In genomic region chr15:81535881-81536351, GRCm38 (mm10) we compare ENCODE assay signal across 11 mouse cellular contexts. TPM values are rescaled to one million over a fixed set of nuclear protein-coding genes. Genes with fewer than 3 reads are reported as not detected.
A peak's percentile ranks its signal among the peaks of the same experiment; 100 is the strongest.
DNase-seq lines count a peak whose midpoint lies in the region; ATAC-seq and TF ChIP-seq lines count a peak whose summit lies in the region.
"Had no signal": no experiment of that assay in that cellular context is flagged by ENCODE, and none has a peak within 500 bp of the region (broad histone marks: within the 10 kb centered on the region; RNA-seq: fewer than 3 reads in every experiment).

No protein-coding gene starts in this region.

- ATAC-seq in lung, postnatal 0 days: no peak

- no peaks in the 10 kb centered on the region for H3K9me3 ChIP-seq in lung, postnatal 0 days (ENCODE audit: low read length)
- H3K9me3 ChIP-seq: heart, embryonic 15.5 days; limb, embryonic 15.5 days had no signal

- WGBS in lung, postnatal 0 days: 41% methylated on average over 9 of the region's 9 CpGs

- H3K9ac ChIP-seq in lung, postnatal 0 days (replicated peaks; ENCODE audit: low read depth): no peak overlapping the region
- H3K9ac ChIP-seq: heart, embryonic 15.5 days; limb, embryonic 15.5 days had no signal

- no peak overlapping the region for H3K27ac ChIP-seq in lung, postnatal 0 days (ENCODE audit: low read length)
- H3K27ac ChIP-seq: heart, embryonic 15.5 days; limb, embryonic 15.5 days had no signal

- H3K4me1 ChIP-seq in lung, postnatal 0 days (ENCODE audit: insufficient read depth, low read depth, low read length): no peaks in the 10 kb centered on the region
- H3K4me1 ChIP-seq: limb, embryonic 15.5 days had no signal

- H3K4me2 ChIP-seq in lung, postnatal 0 days (replicated peaks; ENCODE audit: low read depth, low read length): no peak overlapping the region
- H3K4me2 ChIP-seq: heart, embryonic 15.5 days; limb, embryonic 15.5 days had no signal

- no peak overlapping the region for H3K4me3 ChIP-seq in lung, postnatal 0 days (ENCODE audit: low read depth, low read length)
- H3K4me3 ChIP-seq: heart, embryonic 15.5 days; limb, embryonic 15.5 days had no signal

- intact Hi-C loops in left cerebral cortex, postnatal 25 days (cut with DNase I): no loop called here

- TF ChIP-seq CTCF in lung, postnatal 0 days (IDR thresholded peaks at IDR 0.05): no peak

- TF ChIP-seq EP300 in lung, postnatal 0 days (IDR thresholded peaks at IDR 0.05): no peak

- no peaks in the 10 kb centered on the region for H3K27me3 ChIP-seq in lung, postnatal 0 days (replicated peaks; ENCODE audit: insufficient read depth, low read length)
- H3K27me3 ChIP-seq: heart, embryonic 15.5 days; limb, embryonic 15.5 days had no signal

- H3K36me3 ChIP-seq in lung, postnatal 0 days (ENCODE audit: insufficient read depth, low read length): no peaks in the 10 kb centered on the region
- H3K36me3 ChIP-seq: heart, embryonic 15.5 days; limb, embryonic 15.5 days had no signal

- DNase-seq in lung, adult 18-20 months: peak; percentile 13 to 21
- no peak for DNase-seq in lung, postnatal 25 days (ENCODE audit: low spot score)
- peak; percentile 40 to 78 for DNase-seq in frontal cortex, postnatal 14 days (ENCODE audit: low spot score in 2 of 2)
- peak; percentile 59 to 82 for DNase-seq in left cerebral cortex, postnatal 25 days (ENCODE audit: low spot score in 2 of 2)
- peak; percentile 25 for DNase-seq in right cerebral cortex, postnatal 4 days
- DNase-seq in ovary, postnatal 14 days (ENCODE audit: low spot score): no peak
- no peak for DNase-seq in lung, postnatal 0 days (ENCODE audit: low spot score)
- DNase-seq in yolk sac, embryonic 10.5 days (ENCODE audit: low spot score): no peak
- DNase-seq: cerebellum, adult 2 months had no signal

RNA-seq across cellular contexts. Expression of gene Ep300, which starts 49.2 kb away (rescaled TPM):
- total RNA-seq in left cerebral cortex, postnatal 25 days (2021): 10 to 100 TPM; 64.1 to 66.4 TPM
- 8.5 and 10.6 TPM in 2 replicates for polyA plus RNA-seq in lung, postnatal 0 days (2015; fragmentation: Nextera tagmentation; extraction: Ambion mirVana)

Comparison
In these comparisons a context has a peak if more than half of its experiments do, and no peak if none do; other contexts are left out.
1. DNase-seq: peak in lung, adult 18-20 months (2 of 2), frontal cortex, postnatal 14 days (2 of 2), left cerebral cortex, postnatal 25 days (2 of 2) and right cerebral cortex, postnatal 4 days (single experiment); none in lung, postnatal 25 days (single experiment), ovary, postnatal 14 days (single experiment), lung, postnatal 0 days (single experiment) and yolk sac, embryonic 10.5 days (single experiment).